Mouse (Mus musculus) stomach, embryonic 15.5 days (tissue): ENCODE measurements around the gene Ces3a. TPM values are rescaled to one million over a fixed set of nuclear protein-coding genes. Genes with fewer than 3 reads are reported as not detected.
"Not testable (repeated sequence)": the region's sequence is repeated elsewhere in the genome, so short reads cannot be mapped to it uniquely, and the experiment has no call there.

Experiments
- ATAC-seq: fragments of 200-750 bp; cut with Nextera tagmentation; 2 replicates; pipeline ENCODE4 v1.8.0; 2017; ENCODE audit warnings: low read depth, moderate number of reproducible peaks, moderate TSS enrichment; ENCODE audit not compliant: insufficient read depth, low FRiP score
- H3K27ac ChIP-seq: fragments of 300-500 bp; sonication (generic); 2 replicates; pipeline ENCODE4 v1.5.1; 2015; ENCODE audit warnings: mild to moderate bottlenecking, inconsistent platforms
- H3K27me3 ChIP-seq: fragments of 300-500 bp; sonication (generic); replicated peaks from 2 replicates; pipeline ENCODE4 v1.6.1; 2015; ENCODE audit warnings: inconsistent platforms
- H3K36me3 ChIP-seq: fragments of 300-500 bp; sonication (generic); 2 replicates; pipeline ENCODE4 v1.6.1; 2015; ENCODE audit warnings: inconsistent platforms
- H3K4me1 ChIP-seq: fragments of 300-500 bp; sonication (generic); 2 replicates; pipeline ENCODE4 v1.6.1; 2015; ENCODE audit warnings: inconsistent platforms
- H3K4me2 ChIP-seq: fragments of 300-500 bp; sonication (generic); 2 replicates; pipeline ENCODE4 v1.6.1; 2015; ENCODE audit warnings: mild to moderate bottlenecking, inconsistent platforms
- H3K4me3 ChIP-seq: fragments of 300-500 bp; sonication (generic); replicated peaks from 2 replicates; pipeline ENCODE4 v1.5.1; 2015; ENCODE audit warnings: inconsistent platforms
- H3K9ac ChIP-seq: fragments of 300-500 bp; sonication (generic); 2 replicates; pipeline ENCODE4 v1.6.1; 2015; ENCODE audit warnings: inconsistent platforms
- H3K9me3 ChIP-seq: fragments of 300-500 bp; sonication (generic); 2 replicates; pipeline ENCODE4 v1.6.1; 2016; ENCODE audit warnings: inconsistent platforms
- WGBS: fragments of 180-500 bp; shearing (Covaris S2); methylation state at CpG from one replicate; pipeline ENCODE4 v1.1.7; 2015; 5-methylcytosine and 5-hydroxymethylcytosine counted together
- polyA plus RNA-seq: library from polyadenylated mRNA; unstranded; fragments of >200 nt; fragmentation: Nextera tagmentation; extraction: Ambion mirVana; gene quantifications from 2 replicates; pipeline ENCODE4 v1.2.1, GENCODE M21; 2015

Ces3a gene
- polyA plus RNA-seq, 1 experiment from 2014 or later = not detected

- not testable (repeated sequence) for H3K9ac ChIP-seq, H3K4me3 ChIP-seq, H3K9me3 ChIP-seq, ATAC-seq, H3K4me1 ChIP-seq, H3K4me2 ChIP-seq, H3K27ac ChIP-seq, H3K36me3 ChIP-seq, H3K27me3 ChIP-seq
- 72% methylated on average over 5 of the region's 5 CpGs for WGBS
These were observed 55.3 kb downstream of the Ces3a start for GRCm38 (mm10) chr8:105103701-105104100.

GRCm38 (mm10) chr8:105104220-105104619 is 55.8 kb downstream of the Ces3a start:
- Histone ChIP-seq H3K27ac (no peak overlapping the region), H3K4me1 (no peaks in the 10 kb centered on the region), H3K4me3 (no peak overlapping the region), H3K36me3 (no peaks in the 10 kb centered on the region), H3K27me3 (no peaks in the 10 kb centered on the region), H3K9me3 (no peaks in the 10 kb centered on the region), H3K9ac (no peak overlapping the region), H3K4me2 (no peak overlapping the region)
- 84% methylated on average over 3 of the region's 3 CpGs for WGBS
- ATAC-seq = no peak

Other genes starting within 250 kb of the Ces3a start
- gene Ces2b, start 217.0 kb upstream of the Ces3a start, polyA plus RNA-seq = 0.55 and 0.59 TPM in 2 replicates
- 0.80 and 0.87 TPM in 2 replicates for gene Ces2c, start 201.5 kb upstream of the Ces3a start, polyA plus RNA-seq
- gene Ces2e, start 122.3 kb upstream of the Ces3a start, polyA plus RNA-seq = 3.0 and 5.0 TPM in 2 replicates
- 0.12 and 0.15 TPM in 2 replicates for gene Ces2f, start 101.2 kb upstream of the Ces3a start, polyA plus RNA-seq
- 3.6 and 6.2 TPM in 2 replicates for gene Ces2g, start 86.9 kb upstream of the Ces3a start, polyA plus RNA-seq
- not detected in 2 replicates for gene Ces2h, start 47.7 kb upstream of the Ces3a start, polyA plus RNA-seq
- gene Ces3b, start 35.2 kb downstream of the Ces3a start, polyA plus RNA-seq = not detected in 2 replicates
- not detected in 2 replicates for gene Ces4a, start 83.2 kb downstream of the Ces3a start, polyA plus RNA-seq
- gene Cbfb, start 122.1 kb downstream of the Ces3a start, polyA plus RNA-seq = 53.2 and 54.4 TPM in 2 replicates
- gene D230025D16Rik, start 176.5 kb downstream of the Ces3a start, polyA plus RNA-seq = 26.2 and 26.8 TPM in 2 replicates
- 26.1 and 27.4 TPM in 2 replicates for gene B3gnt9, start 206.6 kb downstream of the Ces3a start, polyA plus RNA-seq
- gene Tradd, start 216.0 kb downstream of the Ces3a start, polyA plus RNA-seq = 28.5 and 30.3 TPM in 2 replicates
- 3.7 and 4.4 TPM in 2 replicates for gene Fbxl8, start 216.0 kb downstream of the Ces3a start, polyA plus RNA-seq
- 0.08 and 0.24 TPM in 2 replicates for gene Hsf4, start 221.2 kb downstream of the Ces3a start, polyA plus RNA-seq
- 1.4 and 1.7 TPM in 2 replicates for gene Nol3, start 227.5 kb downstream of the Ces3a start, polyA plus RNA-seq
- 9.1 and 10.7 TPM in 2 replicates for gene 4931428F04Rik, start 241.3 kb downstream of the Ces3a start, polyA plus RNA-seq
- gene Exoc3l, start 247.5 kb downstream of the Ces3a start, polyA plus RNA-seq = 10.4 and 10.9 TPM in 2 replicates
- 80.4 and 83.1 TPM in 2 replicates for gene E2f4, start 249.1 kb downstream of the Ces3a start, polyA plus RNA-seq